Mouse (Mus musculus) lung, adult 2 months (tissue): ENCODE measurements at regions not wholly inside any gene's neighbourhood (a gene's known extent, or its start where the extent isn't known, plus 50 kb on each side); places are given as distances from the start of the nearest gene placed in this dataset.

ENCODE experiments used
- CTCF ChIP-seq: fragments of 200-500 bp; IDR thresholded peaks from 2 replicates; pipeline ENCODE4 v1.5.1; 2011; ENCODE audit warnings: mild to moderate bottlenecking, low read length, control low read depth; ENCODE audit not compliant: insufficient read depth
- POLR2A ChIP-seq: fragments of 200-500 bp; IDR thresholded peaks from 2 replicates; pipeline ENCODE4 v1.6.1; 2011; ENCODE audit warnings: low read depth, mild to moderate bottlenecking, control low read depth, low read length, borderline replicate concordance; ENCODE audit errors: extremely low read depth

DNA sequence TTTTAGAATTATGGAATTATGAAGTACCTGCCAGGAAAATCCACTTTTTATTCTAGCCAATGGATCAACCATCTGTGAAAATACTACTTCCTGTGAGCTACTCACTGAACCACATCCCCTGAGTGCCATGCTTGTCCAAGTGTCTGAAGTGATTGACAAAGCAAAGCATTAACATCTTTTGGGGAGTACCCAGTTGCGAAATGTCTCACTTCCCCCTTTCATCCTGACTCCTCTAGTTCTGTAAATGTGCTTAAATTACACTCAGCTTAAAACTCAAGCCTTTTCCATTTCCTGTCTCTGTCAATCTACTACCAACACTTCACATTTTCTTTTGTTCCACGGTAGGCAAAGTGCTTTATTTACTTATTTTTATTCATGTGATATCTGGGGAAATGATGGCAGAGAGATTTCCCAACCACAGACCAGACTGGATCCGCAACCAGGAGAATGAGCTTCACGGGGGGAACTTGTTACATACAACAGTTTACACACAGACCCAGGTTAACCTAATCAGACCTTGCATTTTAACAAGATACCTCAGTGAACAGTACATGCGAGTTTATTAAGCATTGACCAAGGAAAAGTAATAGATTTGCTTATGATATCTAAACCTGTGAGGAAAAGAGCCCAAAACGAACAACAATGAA lies 726.1 kb upstream of the Cited2 start:
- TF ChIP-seq CTCF (no peak), POLR2A (no peak)
